Mouse (Mus musculus): Measurements from ENCODE around the gene Hmgcs1. TPM values are rescaled to one million over a fixed set of nuclear protein-coding genes. Genes with fewer than 3 reads are reported as not detected.
"Not testable (repeated sequence)": the region's sequence is repeated elsewhere in the genome, so short reads cannot be mapped to it uniquely, and the experiment has no call there.

The Hmgcs1 gene
- polyA plus RNA-seq, 1 experiment from 2014 or later: 322 TPM

- H3K9me3 ChIP-seq (replicated peaks): no peaks in the 10 kb centered on the region
- H3K27ac ChIP-seq: no peak overlapping the region
- no peak overlapping the region for H3K9ac ChIP-seq
- no peak overlapping the region for H3K4me3 ChIP-seq
- H3K27me3 ChIP-seq: no peaks in the 10 kb centered on the region
- H3K4me2 ChIP-seq: no peak overlapping the region
- H3K4me1 ChIP-seq: no peaks in the 10 kb centered on the region
- H3K36me3 ChIP-seq (ENCODE audit: poor library complexity, severe bottlenecking): no peaks in the 10 kb centered on the region
- no peak for ATAC-seq
- whole genome bisulfite sequencing: 83% methylated on average over 2 of the region's 2 CpGs
Observed at GRCm38 (mm10) chr13:119679721-119680120, 10.5 kb upstream of the Hmgcs1 start.

- H3K4me2 ChIP-seq: no peak overlapping the region
- ATAC-seq: no peak
- H3K27ac ChIP-seq: no peak overlapping the region
- WGBS: 70% methylated on average over 3 of the region's 3 CpGs
- H3K9me3 ChIP-seq (replicated peaks): no peaks in the 10 kb centered on the region
- H3K4me3 ChIP-seq: no peak overlapping the region
- H3K36me3 ChIP-seq (ENCODE audit: poor library complexity, severe bottlenecking): no peaks in the 10 kb centered on the region
- H3K9ac ChIP-seq: no peak overlapping the region
- no peaks in the 10 kb centered on the region for H3K27me3 ChIP-seq
- H3K4me1 ChIP-seq: no peaks in the 10 kb centered on the region
Observed at GRCm38 (mm10) chr13:119681161-119681560, 9.0 kb upstream of the Hmgcs1 start.

GRCm38 (mm10) chr13:119684416-119685177, 5.6 kb upstream of the Hmgcs1 start:
- H3K4me1 ChIP-seq: peaks cover 9% of the 10 kb centered on the region
- no peaks in the 10 kb centered on the region for H3K27me3 ChIP-seq
- 90% methylated on average over 11 of the region's 11 CpGs for WGBS
- H3K4me3 ChIP-seq: no peak overlapping the region
- H3K9ac ChIP-seq: no peak overlapping the region
- H3K27ac ChIP-seq: no peak overlapping the region
- H3K4me2 ChIP-seq: no peak overlapping the region
- H3K36me3 ChIP-seq (ENCODE audit: poor library complexity, severe bottlenecking): no peaks in the 10 kb centered on the region
- H3K9me3 ChIP-seq (replicated peaks): no peaks in the 10 kb centered on the region
- ATAC-seq: no peak

- peaks cover 5% of the 10 kb centered on the region; the same call in 1 of the 2 replicates for H3K36me3 ChIP-seq (ENCODE audit: poor library complexity, severe bottlenecking)
- 3% methylated on average over 5 of the region's 5 CpGs for WGBS
- no peak for ATAC-seq
Observed at GRCm38 (mm10) chr13:119689709-119690038, 505 bp upstream of the Hmgcs1 start.

GRCm38 (mm10) chr13:119690876-119691620, 869 bp downstream of the Hmgcs1 start:
- ATAC-seq: no peak; the same call in 1 of the 2 replicates
- Histone ChIP-seq H3K9ac (peak overlapping the region; percentile 96), H3K9me3 (replicated peaks) (no peaks in the 10 kb centered on the region), H3K4me3 (peak overlapping the region; percentile 87), H3K27me3 (no peaks in the 10 kb centered on the region), H3K4me1 (peaks cover 52% of the 10 kb centered on the region), H3K27ac (peak overlapping the region; percentile 98), H3K4me2 (peak overlapping the region; percentile 86), H3K36me3 (ENCODE audit: poor library complexity, severe bottlenecking) (peaks cover 13% of the 10 kb centered on the region; the same call in 1 of the 2 replicates)
- 3% methylated on average over 7 of the region's 7 CpGs for WGBS

More at GRCm38 (mm10) chr13:119689709-119690038, 505 bp upstream of the Hmgcs1 start:
- peak overlapping the region; percentile 34; the same call in 1 of the 2 replicates for H3K9ac ChIP-seq
- H3K4me3 ChIP-seq: peak overlapping the region; percentile 87
- no peaks in the 10 kb centered on the region for H3K9me3 ChIP-seq (replicated peaks)
- peak overlapping the region; percentile 83; the same call in 1 of the 2 replicates for H3K27ac ChIP-seq
- H3K4me1 ChIP-seq: peaks cover 41% of the 10 kb centered on the region
- H3K4me2 ChIP-seq: peak overlapping the region; percentile 54
- no peaks in the 10 kb centered on the region for H3K27me3 ChIP-seq

GRCm38 (mm10) chr13:119691958-119692357, 1.8 kb downstream of the Hmgcs1 start:
- 59% methylated on average over 3 of the region's 3 CpGs for WGBS
- Histone ChIP-seq H3K4me3 (peak overlapping the region; percentile 87), H3K9ac (peak overlapping the region; percentile 96; the same call in 1 of the 2 replicates), H3K4me2 (peak overlapping the region; percentile 86), H3K4me1 (peaks cover 61% of the 10 kb centered on the region), H3K36me3 (ENCODE audit: poor library complexity, severe bottlenecking) (peaks cover 15% of the 10 kb centered on the region; the same call in 1 of the 2 replicates)
- not testable (repeated sequence) for H3K27ac ChIP-seq; H3K27me3 ChIP-seq; H3K9me3 ChIP-seq (replicated peaks); ATAC-seq

DNA sequence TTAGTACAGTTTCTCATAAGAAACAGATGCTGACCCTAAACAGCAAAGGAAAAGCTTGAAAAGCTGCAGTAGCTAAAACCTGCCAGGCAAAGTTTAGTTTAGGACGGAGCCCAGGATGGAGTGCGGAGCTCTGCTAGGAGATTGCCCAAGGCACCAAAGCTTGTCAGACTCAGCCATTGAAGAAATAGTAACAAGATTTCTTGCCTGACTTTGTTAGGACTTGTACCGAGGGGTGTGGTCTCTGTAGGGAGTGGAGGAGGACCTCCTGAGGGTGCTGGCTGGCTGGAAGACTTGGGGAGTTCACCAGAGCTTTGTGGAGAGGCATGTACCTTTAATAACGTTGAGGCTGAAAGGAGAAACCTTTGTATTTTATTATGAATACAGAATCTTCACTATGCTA, 5.5 kb downstream of the Hmgcs1 start:
- no peak for ATAC-seq
- H3K36me3 ChIP-seq (ENCODE audit: poor library complexity, severe bottlenecking): peaks cover 31% of the 10 kb centered on the region
- H3K4me3 ChIP-seq: no peak overlapping the region
- H3K4me2 ChIP-seq: peak overlapping the region; percentile 19; the same call in 1 of the 2 replicates
- H3K4me1 ChIP-seq: peaks cover 56% of the 10 kb centered on the region
- WGBS: 61% methylated on average over 4 of the region's 4 CpGs
- H3K9ac ChIP-seq: peak overlapping the region; percentile 22; the same call in 1 of the 2 replicates
- H3K27me3 ChIP-seq: no peaks in the 10 kb centered on the region
- H3K27ac ChIP-seq: no peak overlapping the region
- H3K9me3 ChIP-seq (replicated peaks): no peaks in the 10 kb centered on the region

DNA sequence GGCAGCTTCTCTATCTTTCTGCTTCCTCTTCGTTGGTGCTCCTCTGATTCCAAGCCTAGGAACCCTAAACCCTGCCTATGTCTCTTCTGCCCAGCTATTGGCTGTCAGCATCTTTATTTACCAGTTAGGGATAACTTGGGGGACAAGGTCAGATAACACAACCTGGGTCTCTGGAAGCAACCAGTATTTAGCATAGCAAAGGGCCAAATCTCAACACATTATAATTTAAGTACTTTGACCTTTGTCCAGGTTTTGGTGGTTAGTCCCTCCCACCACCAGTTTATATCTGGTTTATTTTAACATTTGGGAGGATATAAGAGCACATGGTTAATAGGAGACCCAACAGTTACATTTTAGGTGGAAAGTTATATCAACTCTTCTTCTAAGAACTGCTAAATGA, 6.3 kb downstream of the Hmgcs1 start:
- Histone ChIP-seq H3K36me3 (ENCODE audit: poor library complexity, severe bottlenecking) (peaks cover 37% of the 10 kb centered on the region), H3K27ac (no peak overlapping the region), H3K9ac (no peak overlapping the region), H3K27me3 (no peaks in the 10 kb centered on the region), H3K4me3 (no peak overlapping the region), H3K4me1 (peaks cover 52% of the 10 kb centered on the region), H3K4me2 (no peak overlapping the region), H3K9me3 (replicated peaks) (no peaks in the 10 kb centered on the region)
- ATAC-seq: no peak
- WGBS: 54% methylated on average over 1 of the region's 1 CpGs

GRCm38 (mm10) chr13:119698436-119698835, 8.3 kb downstream of the Hmgcs1 start:
- Histone ChIP-seq H3K9me3 (replicated peaks) (no peaks in the 10 kb centered on the region), H3K27me3 (no peaks in the 10 kb centered on the region), H3K9ac (no peak overlapping the region), H3K4me1 (peaks cover 34% of the 10 kb centered on the region), H3K4me3 (no peak overlapping the region), H3K27ac (no peak overlapping the region), H3K4me2 (no peak overlapping the region), H3K36me3 (ENCODE audit: poor library complexity, severe bottlenecking) (peaks cover 53% of the 10 kb centered on the region)
- ATAC-seq: no peak
- 95% methylated on average over 4 of the region's 4 CpGs for WGBS

DNA sequence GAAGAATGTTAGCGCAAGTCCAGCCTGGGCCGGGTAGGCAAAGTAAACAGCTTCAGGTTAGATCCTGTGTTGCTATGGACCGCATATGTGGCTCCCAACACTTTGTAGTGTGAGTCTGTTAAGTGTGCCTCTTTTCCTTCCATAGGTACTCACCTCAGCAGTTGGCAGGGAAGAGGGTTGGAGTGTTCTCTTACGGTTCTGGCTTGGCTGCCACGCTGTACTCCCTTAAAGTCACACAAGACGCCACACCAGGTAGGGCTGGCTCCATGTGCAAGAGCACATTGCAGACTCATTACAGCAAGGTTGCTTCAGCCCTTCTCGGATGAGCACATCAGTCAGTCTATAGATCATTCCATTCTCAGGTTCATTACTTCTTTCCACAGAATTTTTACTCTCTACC, 14.1 kb downstream of the Hmgcs1 start:
- peaks cover 82% of the 10 kb centered on the region for H3K36me3 ChIP-seq (ENCODE audit: poor library complexity, severe bottlenecking)
- ATAC-seq: no peak
- H3K9ac ChIP-seq: no peak overlapping the region
- H3K27me3 ChIP-seq: no peaks in the 10 kb centered on the region
- H3K4me1 ChIP-seq: no peaks in the 10 kb centered on the region
- no peak overlapping the region for H3K4me2 ChIP-seq
- no peak overlapping the region for H3K27ac ChIP-seq
- no peak overlapping the region for H3K4me3 ChIP-seq
- H3K9me3 ChIP-seq (replicated peaks): no peaks in the 10 kb centered on the region
- WGBS: 91% methylated on average over 7 of the region's 7 CpGs

DNA sequence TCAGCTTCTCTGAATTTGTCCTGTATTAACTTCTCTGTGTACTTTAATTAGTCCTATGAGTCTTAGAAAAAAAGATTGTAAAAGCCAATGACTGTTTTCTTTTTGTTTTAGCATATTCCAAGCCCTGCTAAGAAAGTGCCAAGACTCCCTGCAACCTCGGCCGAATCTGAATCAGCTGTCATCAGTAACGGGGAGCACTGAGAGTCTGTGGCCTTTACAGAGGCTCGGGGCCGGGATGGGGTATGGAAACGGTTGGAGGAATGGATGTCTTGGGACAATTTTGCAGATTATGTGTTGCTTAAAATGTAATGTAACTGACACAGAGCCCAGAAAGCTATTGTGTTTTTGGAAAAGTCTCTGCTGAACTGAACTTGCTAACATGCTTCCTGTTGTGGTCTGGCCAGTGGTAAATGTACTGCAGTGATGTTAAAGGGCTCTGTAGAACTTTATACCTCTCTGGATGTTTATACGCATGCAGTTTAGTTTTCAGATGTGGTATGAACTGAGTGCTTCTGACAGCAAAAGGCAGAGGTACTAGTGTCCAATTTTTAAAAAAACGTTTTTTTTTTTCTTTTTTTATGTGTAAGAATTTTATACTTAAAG, 16.2 kb downstream of the Hmgcs1 start:
- not testable (repeated sequence) for H3K9ac ChIP-seq; H3K27me3 ChIP-seq; ATAC-seq; H3K9me3 ChIP-seq (replicated peaks); H3K4me1 ChIP-seq; H3K27ac ChIP-seq; H3K4me3 ChIP-seq; H3K4me2 ChIP-seq
- WGBS: 86% methylated on average over 8 of the region's 8 CpGs
- H3K36me3 ChIP-seq (ENCODE audit: poor library complexity, severe bottlenecking): peaks cover 83% of the 10 kb centered on the region

DNA sequence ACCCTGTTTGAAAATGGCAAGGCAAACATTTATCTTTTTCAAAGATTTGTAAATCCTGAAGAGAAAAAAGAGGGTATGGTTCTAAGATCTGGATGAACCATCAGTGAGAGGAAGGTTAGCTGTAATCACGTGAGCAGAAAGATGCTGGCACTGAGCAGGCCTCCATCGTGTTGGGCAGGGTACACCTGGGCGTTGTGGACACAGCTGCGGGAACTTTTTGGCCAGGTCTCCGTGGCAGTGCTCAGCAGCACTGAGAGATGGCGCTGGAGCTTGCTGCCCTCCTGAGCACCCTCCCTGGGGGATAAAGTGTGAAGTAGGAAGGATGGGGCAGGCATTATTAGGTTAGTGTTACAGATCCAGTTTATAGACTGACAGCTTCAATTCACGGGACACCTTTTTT, 16.8 kb downstream of the Hmgcs1 start:
- ATAC-seq: no peak
- H3K36me3 ChIP-seq (ENCODE audit: poor library complexity, severe bottlenecking): peaks cover 83% of the 10 kb centered on the region

More for the DNA sequence above, 16.8 kb downstream of the Hmgcs1 start:
- 79% methylated on average over 7 of the region's 7 CpGs for WGBS
- Histone ChIP-seq H3K27ac (no peak overlapping the region), H3K9me3 (replicated peaks) (no peaks in the 10 kb centered on the region), H3K4me1 (no peaks in the 10 kb centered on the region), H3K4me2 (no peak overlapping the region), H3K9ac (no peak overlapping the region), H3K4me3 (no peak overlapping the region), H3K27me3 (no peaks in the 10 kb centered on the region)

All from forebrain, embryonic 13.5 days (tissue).